Mouse (Mus musculus) midbrain, embryonic 14.5 days (tissue): ENCODE results near the gene Trnau1ap. TPM values are rescaled to one million over a fixed set of nuclear protein-coding genes. Genes with fewer than 3 reads are reported as not detected.

Experiments used
- polyA plus RNA-seq: library from polyadenylated mRNA; unstranded; fragments of >200 nt; fragmentation: Nextera tagmentation; extraction: Ambion mirVana; gene quantifications from 2 replicates; pipeline ENCODE4 v1.2.1, GENCODE M21; 2014

The Trnau1ap gene
- polyA plus RNA-seq, 1 experiment from 2014 or later = 84.0 TPM

Other genes starting within 250 kb of the Trnau1ap start
- gene Oprd1, start 185.1 kb downstream of the Trnau1ap start, polyA plus RNA-seq = 0.08 and 0.15 TPM in 2 replicates
- 130 and 169 TPM in 2 replicates for gene Ythdf2, start 117.2 kb downstream of the Trnau1ap start, polyA plus RNA-seq
- gene Gmeb1, start 67.9 kb downstream of the Trnau1ap start, polyA plus RNA-seq = 31.6 and 46.5 TPM in 2 replicates
- gene Taf12, start 55.2 kb downstream of the Trnau1ap start, polyA plus RNA-seq = 45.7 and 50.6 TPM in 2 replicates
- 1.3 TPM in 2 replicates for gene Rab42, start 26.2 kb downstream of the Trnau1ap start, polyA plus RNA-seq
- gene Rcc1, start 24.1 kb upstream of the Trnau1ap start, polyA plus RNA-seq = 26.4 and 28.6 TPM in 2 replicates
- gene Phactr4, start 93.0 kb upstream of the Trnau1ap start, polyA plus RNA-seq = 7.4 and 11.1 TPM in 2 replicates
- 8.9 and 10.8 TPM in 2 replicates for gene Med18, start 134.4 kb upstream of the Trnau1ap start, polyA plus RNA-seq
- gene Sesn2, start 181.0 kb upstream of the Trnau1ap start, polyA plus RNA-seq = 4.7 and 5.5 TPM in 2 replicates
- 1,327 and 1,547 TPM in 2 replicates for gene Atpif1, start 204.1 kb upstream of the Trnau1ap start, polyA plus RNA-seq
- gene Dnajc8, start 206.0 kb upstream of the Trnau1ap start, polyA plus RNA-seq = 149 and 152 TPM in 2 replicates
- 0.13 and 0.37 TPM in 2 replicates for gene Ptafr, start 234.5 kb upstream of the Trnau1ap start, polyA plus RNA-seq